Mouse (Mus musculus): Measurements from ENCODE around the gene Optc. TPM values are rescaled to one million over a fixed set of nuclear protein-coding genes. Genes with fewer than 3 reads are reported as not detected.
A peak's percentile ranks its signal among the peaks of the same experiment; 100 is the strongest.

Optc gene
- polyA plus RNA-seq (2015; fragmentation: Nextera tagmentation; extraction: Ambion mirVana): 0.15 and 0.31 TPM in 2 replicates

DNA sequence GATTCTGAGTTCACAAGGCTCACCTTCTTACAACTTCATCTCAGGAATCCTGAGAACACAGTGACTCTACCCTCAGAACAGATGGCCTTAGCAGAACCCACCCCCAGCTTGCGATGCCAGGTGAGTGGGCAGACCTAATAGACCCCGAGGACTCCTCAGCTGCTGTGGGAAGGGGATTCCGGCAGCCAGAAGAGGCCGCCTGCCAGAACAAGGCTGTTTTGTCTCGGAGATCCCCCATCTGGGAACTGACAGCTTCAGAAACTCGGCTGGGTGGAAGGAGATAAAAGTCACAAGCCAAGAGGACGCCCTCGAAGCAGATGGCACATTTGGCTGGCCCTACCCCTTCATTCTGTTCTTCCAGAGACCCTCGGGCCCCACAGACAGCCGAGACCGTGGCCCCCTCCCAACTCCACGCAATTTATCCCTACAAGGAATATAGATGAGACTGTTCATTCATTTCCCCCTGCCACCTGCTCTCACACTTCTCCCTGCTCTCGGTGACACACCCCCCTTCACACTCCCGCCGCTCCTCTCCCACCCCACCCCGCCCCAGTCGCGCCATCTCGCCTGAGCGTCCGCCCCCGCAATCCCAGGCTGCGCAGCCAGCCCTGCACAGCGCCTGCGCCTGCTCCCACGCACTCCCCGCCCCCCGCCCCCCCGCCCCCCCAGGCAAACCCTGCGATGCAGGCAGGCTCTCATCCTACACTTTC is at the start of gene Optc:
TSS of gene Optc (minus strand) at position 51 of the 710 bp plus-strand sequence.
- peak; percentile 76 for DNase-seq (ENCODE audit: low spot score)

DNA sequence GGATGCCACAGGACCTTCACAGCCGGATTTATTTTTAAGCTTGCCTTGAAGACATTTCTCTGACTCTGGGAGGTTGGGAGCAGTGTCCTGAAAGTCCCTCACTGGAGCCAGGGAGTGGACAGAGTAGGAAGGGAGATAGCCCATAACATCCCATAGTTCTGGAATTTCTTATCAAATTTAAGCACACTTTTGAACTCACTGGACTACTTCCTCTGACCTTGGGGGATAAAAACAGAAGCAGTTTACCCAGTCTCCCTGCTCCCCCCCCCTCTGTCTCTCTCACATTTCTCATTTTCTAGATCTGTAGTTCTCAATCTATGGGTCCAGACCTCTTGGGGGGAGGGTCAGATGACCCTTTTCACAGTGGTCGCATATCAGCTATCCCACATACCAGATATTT is 46.2 kb upstream of the Optc start:
- no peaks in the 10 kb centered on the region for H3K36me3 ChIP-seq (ENCODE audit: insufficient read depth, low read length)
- WGBS: 23% methylated on average over 2 of the region's 2 CpGs
- H3K27ac ChIP-seq (ENCODE audit: low read length): no peak overlapping the region
- H3K9me3 ChIP-seq (ENCODE audit: low read length): no peaks in the 10 kb centered on the region
- H3K27me3 ChIP-seq (replicated peaks; ENCODE audit: insufficient read depth, low read length): no peaks in the 10 kb centered on the region
- DNase-seq (ENCODE audit: low spot score) (no peak), ATAC-seq (no peak)
- no peak overlapping the region for H3K4me3 ChIP-seq (ENCODE audit: low read depth, low read length)
- H3K4me1 ChIP-seq (ENCODE audit: insufficient read depth, low read depth, low read length): peaks cover 4% of the 10 kb centered on the region; the same call in 1 of the 2 replicates
- H3K9ac ChIP-seq (replicated peaks; ENCODE audit: low read depth): no peak overlapping the region
- TF ChIP-seq CTCF (IDR thresholded peaks at IDR 0.05) (no peak), EP300 (IDR thresholded peaks at IDR 0.05) (no peak)
- H3K4me2 ChIP-seq (replicated peaks; ENCODE audit: low read depth, low read length): no peak overlapping the region

More for the DNA sequence above, at the start of gene Optc:
- Histone ChIP-seq H3K36me3 (ENCODE audit: insufficient read depth, low read length) (no peaks in the 10 kb centered on the region), H3K4me1 (ENCODE audit: insufficient read depth, low read depth, low read length) (peaks cover 9% of the 10 kb centered on the region; the same call in 1 of the 2 replicates), H3K4me3 (ENCODE audit: low read depth, low read length) (peak within 1 kb of the TSS; percentile 31), H3K27me3 (replicated peaks; ENCODE audit: insufficient read depth, low read length) (no peaks in the 10 kb centered on the region), H3K9ac (replicated peaks; ENCODE audit: low read depth) (no peak within 1 kb of the TSS), H3K9me3 (ENCODE audit: low read length) (no peaks in the 10 kb centered on the region), H3K27ac (ENCODE audit: low read length) (peak within 1 kb of the TSS; percentile 63), H3K4me2 (replicated peaks; ENCODE audit: low read depth, low read length) (peak within 1 kb of the TSS; percentile 69)
- TF ChIP-seq CTCF (IDR thresholded peaks at IDR 0.05): no peak
- no peak for TF ChIP-seq EP300 (IDR thresholded peaks at IDR 0.05)
- 7% methylated on average over 23 of the region's 30 CpGs for WGBS
- peak; percentile 70 for ATAC-seq

DNA sequence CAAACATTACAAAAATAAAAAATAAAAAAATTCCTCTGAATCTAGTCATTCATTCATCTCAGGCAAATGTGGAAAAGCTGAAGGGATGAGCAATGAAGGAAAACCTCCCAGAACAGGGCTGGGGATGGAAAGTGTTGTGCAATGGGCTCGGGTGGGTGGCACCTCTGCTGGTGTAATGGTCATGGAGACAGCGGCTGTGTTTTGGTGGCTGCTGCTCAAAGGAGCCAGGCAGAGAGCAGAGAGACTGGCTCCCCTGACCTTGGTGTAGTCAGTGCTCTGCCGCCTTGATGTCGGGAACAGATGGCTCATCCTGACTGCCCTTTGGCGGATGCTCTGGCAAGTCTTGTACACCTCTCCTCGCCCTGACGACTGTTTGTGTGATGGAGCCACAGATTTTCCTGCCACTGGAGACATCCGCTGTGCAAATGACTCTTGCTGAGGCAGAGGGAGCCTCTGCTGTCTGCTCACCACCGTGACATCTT is 45.5 kb upstream of the Optc start:
- Histone ChIP-seq H3K4me2 (replicated peaks; ENCODE audit: low read depth, low read length) (no peak overlapping the region), H3K4me3 (ENCODE audit: low read depth, low read length) (no peak overlapping the region), H3K9ac (replicated peaks; ENCODE audit: low read depth) (no peak overlapping the region), H3K9me3 (ENCODE audit: low read length) (no peaks in the 10 kb centered on the region), H3K4me1 (ENCODE audit: insufficient read depth, low read depth, low read length) (peaks cover 4% of the 10 kb centered on the region; the same call in 1 of the 2 replicates), H3K27me3 (replicated peaks; ENCODE audit: insufficient read depth, low read length) (no peaks in the 10 kb centered on the region), H3K36me3 (ENCODE audit: insufficient read depth, low read length) (no peaks in the 10 kb centered on the region), H3K27ac (ENCODE audit: low read length) (no peak overlapping the region)
- TF ChIP-seq CTCF (IDR thresholded peaks at IDR 0.05) (no peak), EP300 (IDR thresholded peaks at IDR 0.05) (no peak)
- peak; percentile 66 for ATAC-seq
- 46% methylated on average over 9 of the region's 9 CpGs for WGBS
- DNase-seq (ENCODE audit: low spot score): peak; percentile 53

DNA sequence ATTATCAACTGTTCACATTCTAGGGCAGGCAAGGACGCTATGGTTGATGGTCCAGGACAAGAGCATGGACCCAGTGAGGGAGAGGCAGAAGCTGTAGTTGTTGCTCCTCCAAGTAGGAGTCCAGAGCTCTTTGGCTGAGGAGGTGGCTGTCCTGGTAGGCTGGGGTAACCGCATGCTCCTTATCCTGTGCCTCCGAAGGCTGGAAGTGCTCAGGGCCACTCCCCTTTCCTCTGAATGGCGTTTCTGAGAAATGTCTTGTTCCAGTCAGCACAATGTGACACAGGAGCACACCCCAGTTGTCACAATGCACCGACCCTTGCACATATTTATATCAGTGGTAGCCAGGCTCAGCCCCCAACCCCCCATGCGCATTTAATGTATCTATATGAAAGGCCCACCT is 43.8 kb upstream of the Optc start:
- Histone ChIP-seq H3K27ac (ENCODE audit: low read length) (no peak overlapping the region), H3K9ac (replicated peaks; ENCODE audit: low read depth) (no peak overlapping the region), H3K27me3 (replicated peaks; ENCODE audit: insufficient read depth, low read length) (no peaks in the 10 kb centered on the region), H3K4me2 (replicated peaks; ENCODE audit: low read depth, low read length) (no peak overlapping the region), H3K4me3 (ENCODE audit: low read depth, low read length) (no peak overlapping the region), H3K36me3 (ENCODE audit: insufficient read depth, low read length) (no peaks in the 10 kb centered on the region), H3K4me1 (ENCODE audit: insufficient read depth, low read depth, low read length) (peaks cover 4% of the 10 kb centered on the region; the same call in 1 of the 2 replicates), H3K9me3 (ENCODE audit: low read length) (no peaks in the 10 kb centered on the region)
- no peak for TF ChIP-seq EP300 (IDR thresholded peaks at IDR 0.05)
- TF ChIP-seq CTCF (IDR thresholded peaks at IDR 0.05): no peak
- 36% methylated on average over 6 of the region's 6 CpGs for WGBS
- peak; percentile 58 for ATAC-seq
- peak; percentile 36 for DNase-seq (ENCODE audit: low spot score)

DNA sequence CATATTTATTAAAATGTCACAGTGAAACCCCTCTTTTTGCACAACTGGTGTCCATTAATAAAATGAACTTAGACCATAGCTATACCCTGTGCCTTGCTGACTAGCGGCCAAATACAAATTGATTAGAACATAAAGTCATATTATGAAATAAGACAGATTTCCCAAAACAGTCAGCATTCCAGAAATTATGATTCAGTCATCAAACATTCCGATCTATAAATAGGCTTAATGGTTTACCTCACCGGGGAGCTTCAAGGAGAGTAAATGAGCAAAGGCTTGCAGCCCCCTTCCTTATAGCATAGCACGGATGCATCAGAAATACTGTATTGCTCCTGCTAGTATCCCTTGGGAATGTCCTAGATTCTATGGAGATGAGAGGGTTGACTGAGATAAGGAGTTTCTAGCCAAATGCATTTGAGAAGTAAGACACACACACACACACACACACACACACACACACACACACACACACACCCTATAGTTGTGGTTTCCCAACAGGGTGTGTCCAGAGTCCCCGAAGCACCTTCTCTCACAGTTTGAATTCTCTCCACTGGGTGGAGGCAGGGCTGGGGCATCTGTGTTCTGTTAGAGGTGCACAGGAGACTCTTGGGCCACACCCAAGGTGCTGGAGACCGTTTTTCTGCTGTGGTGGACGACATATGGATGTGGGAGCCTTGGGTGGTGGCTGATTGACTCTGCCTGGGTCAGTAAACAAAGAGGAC is 42.4 kb upstream of the Optc start:
- no peak overlapping the region for H3K9ac ChIP-seq (replicated peaks; ENCODE audit: low read depth)
- ATAC-seq (peak; percentile 37; the same call in 1 of the 2 replicates), DNase-seq (ENCODE audit: low spot score) (peak; percentile 59)
- H3K4me3 ChIP-seq (ENCODE audit: low read depth, low read length): no peak overlapping the region
- no peaks in the 10 kb centered on the region for H3K27me3 ChIP-seq (replicated peaks; ENCODE audit: insufficient read depth, low read length)
- 35% methylated on average over 7 of the region's 7 CpGs for WGBS
- TF ChIP-seq EP300 (IDR thresholded peaks at IDR 0.05) (no peak), CTCF (IDR thresholded peaks at IDR 0.05) (peak; percentile 40; the same call in 1 of the 2 replicates)
- H3K9me3 ChIP-seq (ENCODE audit: low read length): no peaks in the 10 kb centered on the region
- H3K4me1 ChIP-seq (ENCODE audit: insufficient read depth, low read depth, low read length): peaks cover 4% of the 10 kb centered on the region; the same call in 1 of the 2 replicates
- no peaks in the 10 kb centered on the region for H3K36me3 ChIP-seq (ENCODE audit: insufficient read depth, low read length)
- no peak overlapping the region for H3K27ac ChIP-seq (ENCODE audit: low read length)
- H3K4me2 ChIP-seq (replicated peaks; ENCODE audit: low read depth, low read length): no peak overlapping the region

DNA sequence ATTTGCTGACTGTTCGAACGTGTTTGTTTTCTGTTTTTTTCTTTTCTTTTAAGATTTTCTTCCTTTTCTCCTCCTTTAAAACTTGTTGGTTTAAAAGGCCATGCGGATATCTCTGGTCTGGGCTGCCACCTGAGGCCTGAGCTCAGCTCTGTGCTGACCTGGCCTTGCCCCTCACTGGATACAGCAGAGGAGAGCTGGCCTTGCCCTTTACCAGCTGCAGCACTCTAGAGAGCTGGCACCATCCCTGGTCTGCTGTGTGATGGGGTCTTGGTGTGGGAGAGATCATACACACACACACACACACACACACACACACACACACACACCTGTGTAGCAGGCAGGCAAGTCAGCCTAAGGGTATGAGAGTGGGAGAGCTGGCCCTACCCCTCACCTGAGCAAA is 37.3 kb upstream of the Optc start:
- Histone ChIP-seq H3K27ac (ENCODE audit: low read length) (no peak overlapping the region), H3K36me3 (ENCODE audit: insufficient read depth, low read length) (no peaks in the 10 kb centered on the region), H3K4me1 (ENCODE audit: insufficient read depth, low read depth, low read length) (peaks cover 2% of the 10 kb centered on the region; the same call in 1 of the 2 replicates), H3K27me3 (replicated peaks; ENCODE audit: insufficient read depth, low read length) (no peaks in the 10 kb centered on the region), H3K4me3 (ENCODE audit: low read depth, low read length) (no peak overlapping the region), H3K9me3 (ENCODE audit: low read length) (no peaks in the 10 kb centered on the region), H3K4me2 (replicated peaks; ENCODE audit: low read depth, low read length) (no peak overlapping the region), H3K9ac (replicated peaks; ENCODE audit: low read depth) (no peak overlapping the region)
- 94% methylated on average over 3 of the region's 3 CpGs for WGBS
- TF ChIP-seq CTCF (IDR thresholded peaks at IDR 0.05) (no peak), EP300 (IDR thresholded peaks at IDR 0.05) (no peak)
- no peak for DNase-seq (ENCODE audit: low spot score)
- ATAC-seq: no peak

All from lung, postnatal 0 days (tissue).